Mouse (Mus musculus) cerebellum, postnatal 10 days (tissue): ENCODE data around the gene Aim2.
"Not testable (repeated sequence)": the region's sequence is repeated elsewhere in the genome, so short reads cannot be mapped to it uniquely, and the experiment has no call there.

Experiments
- DNase-seq, 2 experiments: peaks; one replicate each; pipeline ENCODE4 v3.0.0; 2021; ENCODE audit warnings: mixed read lengths in 2 of 2

Gene Aim2

DNA sequence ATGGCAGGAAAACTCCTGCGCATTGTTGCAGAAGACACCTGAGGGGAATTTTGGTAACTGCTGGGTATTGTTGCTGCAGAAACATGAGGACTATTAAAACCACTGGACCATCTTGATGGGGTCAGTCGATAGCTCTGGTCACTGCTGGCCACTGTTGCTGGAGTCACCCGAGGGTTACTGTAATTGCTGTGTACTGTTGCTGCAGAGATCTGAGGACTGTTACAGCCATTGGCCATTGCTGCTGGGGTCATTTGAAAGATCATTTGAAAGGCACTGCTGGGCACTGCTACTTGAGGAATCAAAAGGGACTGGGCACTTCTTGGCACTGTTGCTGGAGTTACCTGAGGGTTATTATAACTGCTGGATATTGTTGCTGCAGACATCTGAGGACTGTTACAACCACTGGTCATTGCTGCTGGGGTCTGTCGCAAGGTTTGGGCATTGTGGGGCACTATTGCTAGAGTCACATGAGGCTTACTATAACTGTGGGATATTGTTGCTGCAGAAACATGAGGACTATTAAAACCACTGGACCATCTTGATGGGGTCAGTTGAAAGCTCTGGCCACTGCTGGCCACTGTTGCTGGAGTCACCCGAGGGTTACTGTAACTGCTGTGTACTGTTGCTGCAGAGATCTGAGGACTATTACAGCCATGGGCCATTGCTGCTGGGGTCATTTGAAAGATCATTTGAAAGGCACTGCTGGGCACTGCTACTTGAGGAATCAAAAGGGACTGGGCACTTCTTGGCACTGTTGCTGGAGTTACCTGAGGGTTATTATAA is 129.9 kb downstream of the Aim2 start:
- not testable (repeated sequence) for DNase-seq

DNA sequence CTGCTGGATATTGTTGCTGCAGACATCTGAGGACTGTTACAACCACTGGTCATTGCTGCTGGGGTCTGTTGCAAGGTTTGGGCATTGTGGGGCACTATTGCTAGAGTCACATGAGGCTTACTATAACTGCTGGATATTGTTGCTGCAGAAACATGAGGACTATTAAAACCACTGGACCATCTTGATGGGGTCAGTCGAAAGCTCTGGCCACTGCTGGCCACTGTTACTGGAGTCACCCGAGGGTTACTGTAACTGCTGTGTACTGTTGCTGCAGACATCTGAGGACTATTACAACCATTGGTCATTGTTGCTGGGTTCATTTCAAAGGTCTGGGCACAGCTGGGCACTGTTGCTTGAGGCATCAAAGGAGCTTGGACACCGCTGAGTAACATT is 130.5 kb downstream of the Aim2 start:
- not testable (repeated sequence) for DNase-seq

DNA sequence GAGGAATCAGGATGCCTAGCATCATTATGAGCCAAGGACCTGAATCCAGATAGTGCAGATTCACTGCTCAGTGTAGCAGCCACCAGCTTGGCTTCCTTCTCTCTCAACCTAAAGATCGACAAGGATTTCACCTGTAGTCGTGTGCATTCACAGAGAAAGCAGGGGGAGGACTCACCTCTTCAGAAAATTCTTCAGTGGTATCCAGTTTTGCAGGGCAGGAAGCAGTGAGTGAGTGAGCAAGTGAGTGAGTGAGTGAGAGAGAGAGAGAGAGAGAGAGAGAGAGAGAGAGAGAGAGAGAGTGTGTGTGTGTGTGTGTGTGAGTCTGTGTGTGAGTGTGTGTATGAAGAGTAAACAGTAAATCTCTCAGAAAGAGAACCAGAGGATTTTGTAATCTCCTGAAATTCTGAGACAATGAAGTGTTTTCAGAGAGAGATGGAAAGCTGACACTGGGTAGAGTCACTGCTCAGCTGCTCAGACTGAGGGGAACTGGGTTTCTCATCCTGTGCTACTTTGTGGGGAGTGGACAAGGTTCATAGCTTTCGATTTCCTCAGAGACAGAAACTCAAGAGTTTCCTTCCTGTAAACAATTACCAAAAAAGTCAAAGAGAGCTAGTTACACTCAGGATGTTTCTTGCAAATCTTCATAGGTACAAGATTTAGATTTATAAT is 140.3 kb downstream of the Aim2 start, which contains the start of gene Ifi206:
Ifi206 (minus strand) TSS at position 230 of the 669 bp plus-strand sequence.
- not testable (repeated sequence) for DNase-seq

DNA sequence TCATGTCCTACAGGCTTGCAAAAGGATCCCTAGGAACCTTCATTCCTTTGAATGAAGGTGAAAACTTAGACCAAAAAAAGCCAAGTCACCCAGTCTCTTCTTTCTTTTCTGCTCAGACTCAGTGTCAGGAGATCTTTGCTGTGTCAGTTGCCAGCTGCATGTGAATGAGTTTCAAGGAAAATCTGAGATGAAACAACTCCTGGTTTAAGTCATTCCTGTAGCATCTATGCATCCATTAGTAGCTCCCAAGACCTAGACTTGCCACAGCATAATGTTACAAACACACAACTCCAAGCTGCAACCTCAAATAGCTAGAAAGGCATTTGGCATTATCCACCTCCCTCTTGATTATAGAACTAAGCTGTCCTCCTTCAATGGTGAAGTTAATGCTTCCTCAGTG is 140.8 kb downstream of the Aim2 start:
- not testable (repeated sequence) for DNase-seq

DNA sequence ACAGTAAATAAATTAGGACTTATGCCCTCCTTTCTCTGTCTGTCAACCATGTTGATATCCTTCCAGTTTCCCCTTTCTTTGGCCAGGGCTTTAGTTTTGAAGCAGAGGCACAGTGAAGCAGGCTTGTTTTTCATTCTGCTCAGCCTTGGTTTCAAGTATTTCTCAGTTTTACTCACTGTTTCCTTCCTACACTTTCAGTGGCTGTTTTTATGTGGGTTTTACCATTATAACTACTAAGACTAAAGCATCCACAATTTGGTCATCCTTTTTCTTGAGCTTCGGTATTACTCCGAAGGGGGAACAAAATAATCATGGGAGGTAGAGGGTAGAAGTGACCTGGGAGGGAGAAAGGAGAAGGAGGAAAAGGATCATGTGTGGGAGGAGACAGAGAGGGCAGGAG is 159.9 kb downstream of the Aim2 start:
- DNase-seq, result not testable (repeated sequence)
